Mouse (Mus musculus) liver, postnatal 0 days (tissue): ENCODE results near the gene Rhod. TPM values are rescaled to one million over a fixed set of nuclear protein-coding genes. Genes with fewer than 3 reads are reported as not detected.
A peak's percentile ranks its signal among the peaks of the same experiment; 100 is the strongest.

Source experiments
- ATAC-seq: fragments of 200-750 bp; cut with Nextera tagmentation; 2 replicates; pipeline ENCODE4 v1.8.0; 2017; ENCODE audit warnings: mild to moderate bottlenecking, moderate library complexity
- DNase-seq: peaks from one replicate; pipeline ENCODE4 v3.0.0-alpha.2; 2016
- H3K27ac ChIP-seq: fragments of 300-500 bp; sonication (generic); 2 replicates; pipeline ENCODE4 v1.5.1; 2014; ENCODE audit warnings: antibody characterized with exemption, moderate library complexity, mild to moderate bottlenecking, low read depth
- H3K27me3 ChIP-seq: fragments of 300-500 bp; sonication (generic); 2 replicates; pipeline ENCODE4 v1.6.1; 2014; ENCODE audit warnings: low read length, control low read depth, mixed read lengths; ENCODE audit not compliant: insufficient read depth
- H3K36me3 ChIP-seq: fragments of 300-500 bp; sonication (generic); replicated peaks from 2 replicates; pipeline ENCODE4 v1.6.1; 2014; ENCODE audit warnings: mild to moderate bottlenecking, control low read depth, low read length, moderate library complexity, mixed read lengths; ENCODE audit not compliant: insufficient read depth
- H3K4me1 ChIP-seq: fragments of 300-500 bp; sonication (generic); 2 replicates; pipeline ENCODE4 v1.6.1; 2014; ENCODE audit warnings: antibody characterized with exemption, mild to moderate bottlenecking, control low read depth; ENCODE audit not compliant: insufficient read depth
- H3K4me2 ChIP-seq: fragments of 300-500 bp; sonication (generic); 2 replicates; pipeline ENCODE4 v1.6.1; 2014; ENCODE audit warnings: low read depth, mild to moderate bottlenecking, low read length, moderate library complexity, mixed read lengths
- H3K4me3 ChIP-seq: fragments of 300-500 bp; sonication (generic); 2 replicates; pipeline ENCODE4 v1.5.1; 2014; ENCODE audit warnings: low read depth, low read length
- H3K9ac ChIP-seq: fragments of 300-500 bp; sonication (generic); replicated peaks from 2 replicates; pipeline ENCODE4 v1.6.1; 2014; ENCODE audit warnings: mild to moderate bottlenecking, moderate library complexity
- H3K9me3 ChIP-seq: fragments of 300-500 bp; sonication (generic); 2 replicates; pipeline ENCODE4 v1.6.1; 2016; ENCODE audit warnings: mild to moderate bottlenecking, control low read depth, low read length, mixed read lengths
- CTCF ChIP-seq: sonication (generic); IDR thresholded peaks from 2 replicates; pipeline ENCODE4 v1.5.1; 2016; ENCODE audit warnings: antibody characterized with exemption, low read depth
- EP300 ChIP-seq: IDR thresholded peaks from 2 replicates; pipeline ENCODE4 v1.6.1; 2016; ENCODE audit warnings: antibody characterized with exemption, low read depth, mild to moderate bottlenecking
- WGBS: fragments of 180-500 bp; shearing (Covaris S2); extraction: QIAGEN DNeasy Blood & Tissue Kit; methylation state at CpG from one replicate; pipeline ENCODE4 v1.1.7; 2014; ENCODE audit not compliant: insufficient replicate concordance; 5-methylcytosine and 5-hydroxymethylcytosine counted together
- polyA plus RNA-seq: library from polyadenylated mRNA; unstranded; fragments of >200 nt; fragmentation: Nextera tagmentation; extraction: Ambion mirVana; gene quantifications from 2 replicates; pipeline ENCODE4 v1.2.1, GENCODE M21; 2015

The Rhod gene
- polyA plus RNA-seq, 1 experiment from 2014 or later, result 14.8 TPM

DNA sequence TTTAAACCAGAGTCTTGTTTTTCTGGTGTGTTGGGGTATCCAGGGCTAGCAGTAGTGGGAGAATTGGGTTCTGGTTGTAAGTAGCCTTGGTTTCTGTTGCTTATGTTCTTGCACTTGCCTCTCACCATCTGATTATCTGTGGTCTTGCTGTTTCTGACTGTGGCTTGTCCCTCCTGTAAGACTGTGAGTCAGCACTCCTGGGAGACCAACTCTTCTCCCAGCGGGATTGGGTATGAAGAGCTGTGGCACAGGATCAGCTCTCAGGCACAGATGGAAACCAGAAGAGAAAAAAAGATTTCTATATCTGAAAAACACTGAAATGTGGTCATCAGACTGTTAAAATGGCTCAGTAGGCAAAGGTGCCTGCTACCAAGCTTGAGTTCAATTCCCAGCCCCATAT lies 24.6 kb downstream of the Rhod start:
- Histone ChIP-seq H3K4me2 (no peak overlapping the region), H3K4me3 (no peak overlapping the region), H3K4me1 (peaks cover 2% of the 10 kb centered on the region; the same call in 1 of the 2 replicates), H3K9me3 (no peaks in the 10 kb centered on the region), H3K36me3 (no peaks in the 10 kb centered on the region), H3K9ac (no peak overlapping the region), H3K27ac (no peak overlapping the region), H3K27me3 (no peaks in the 10 kb centered on the region)
- DNase-seq (no peak), ATAC-seq (no peak)
- TF ChIP-seq CTCF (no peak), EP300 (no peak)
- 79% methylated on average over 1 of the region's 1 CpGs for WGBS

DNA sequence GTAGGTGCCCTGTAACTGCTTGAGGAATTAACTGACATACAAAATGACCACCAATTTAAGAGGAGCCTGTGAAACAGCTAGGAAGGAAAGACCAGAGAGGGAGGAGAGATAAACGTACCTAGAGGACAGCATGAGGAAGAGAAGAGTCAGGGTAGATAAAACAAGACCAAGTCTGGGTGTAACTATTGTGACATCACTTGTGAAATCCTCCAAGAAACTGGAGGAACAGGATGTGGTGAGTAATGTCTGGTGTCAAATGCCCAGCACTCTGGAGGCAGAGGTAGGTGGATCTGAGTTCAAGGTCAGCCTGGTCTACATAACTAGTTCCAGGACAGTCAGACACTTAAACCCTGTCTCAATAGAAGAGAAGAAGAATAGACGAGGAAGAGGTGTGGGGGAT lies 30.2 kb downstream of the Rhod start:
- no peak overlapping the region for H3K9ac ChIP-seq
- H3K27ac ChIP-seq, result peak overlapping the region; percentile 29
- 26% methylated on average over 2 of the region's 2 CpGs for WGBS
- H3K9me3 ChIP-seq, result no peaks in the 10 kb centered on the region
- ATAC-seq (no peak), DNase-seq (no peak)
- no peak overlapping the region for H3K4me3 ChIP-seq
- H3K4me2 ChIP-seq, result no peak overlapping the region
- H3K36me3 ChIP-seq, result no peaks in the 10 kb centered on the region
- no peaks in the 10 kb centered on the region for H3K27me3 ChIP-seq
- no peaks in the 10 kb centered on the region for H3K4me1 ChIP-seq
- TF ChIP-seq CTCF (no peak), EP300 (no peak)

DNA sequence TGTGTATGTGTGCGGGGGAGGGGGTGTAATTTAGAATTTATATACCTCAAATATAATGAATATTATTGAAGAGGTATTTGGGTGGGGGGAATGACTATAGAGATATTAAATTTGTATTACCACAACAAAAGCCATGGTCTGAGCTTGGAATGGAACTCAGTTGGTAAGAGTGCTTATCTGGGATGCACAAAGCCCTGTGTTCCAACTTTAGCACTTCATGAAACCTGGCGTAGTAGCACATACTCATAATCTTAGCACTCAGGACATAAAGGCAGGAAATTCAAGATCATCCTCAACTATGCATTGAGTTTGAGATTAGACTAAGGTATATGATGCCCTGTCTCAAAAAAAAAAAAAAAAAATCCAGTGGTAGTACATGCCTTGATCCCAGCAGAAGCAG lies 34.4 kb downstream of the Rhod start:
- Histone ChIP-seq H3K36me3 (no peaks in the 10 kb centered on the region), H3K4me2 (no peak overlapping the region), H3K27ac (no peak overlapping the region), H3K4me1 (no peaks in the 10 kb centered on the region), H3K27me3 (no peaks in the 10 kb centered on the region), H3K9me3 (no peaks in the 10 kb centered on the region), H3K9ac (no peak overlapping the region), H3K4me3 (no peak overlapping the region)
- WGBS, result 75% methylated on average over 2 of the region's 2 CpGs
- ATAC-seq (no peak), DNase-seq (no peak)
- TF ChIP-seq CTCF (no peak), EP300 (no peak)

DNA sequence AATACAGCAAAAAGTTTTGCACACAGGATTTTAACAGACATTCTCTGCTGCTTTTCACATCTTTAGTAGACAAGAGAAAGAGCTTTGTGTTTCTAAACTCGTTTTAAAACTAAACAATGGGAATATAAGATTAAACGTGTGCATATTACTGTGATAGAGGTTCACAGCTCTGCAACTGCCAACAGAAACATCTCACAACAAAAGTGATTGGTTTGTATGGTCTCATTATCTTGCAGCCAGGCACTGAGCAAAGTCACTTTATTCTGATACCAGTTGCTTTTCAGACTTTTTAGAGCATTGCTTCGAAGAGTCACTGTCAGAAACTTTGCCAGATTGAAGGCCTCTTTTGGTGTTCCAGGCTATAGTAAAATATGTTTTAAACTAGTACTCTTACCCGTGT lies 40.3 kb downstream of the Rhod start:
- no peak overlapping the region for H3K9ac ChIP-seq
- no peak for TF ChIP-seq CTCF
- no peak for TF ChIP-seq EP300
- peaks cover 15% of the 10 kb centered on the region for H3K4me1 ChIP-seq
- H3K27ac ChIP-seq, result no peak overlapping the region
- no peaks in the 10 kb centered on the region for H3K9me3 ChIP-seq
- ATAC-seq (no peak), DNase-seq (no peak)
- no peak overlapping the region for H3K4me3 ChIP-seq
- 62% methylated on average over 4 of the region's 4 CpGs for WGBS
- no peaks in the 10 kb centered on the region for H3K36me3 ChIP-seq
- no peaks in the 10 kb centered on the region for H3K27me3 ChIP-seq
- H3K4me2 ChIP-seq, result no peak overlapping the region; the same call in 1 of the 2 replicates

DNA sequence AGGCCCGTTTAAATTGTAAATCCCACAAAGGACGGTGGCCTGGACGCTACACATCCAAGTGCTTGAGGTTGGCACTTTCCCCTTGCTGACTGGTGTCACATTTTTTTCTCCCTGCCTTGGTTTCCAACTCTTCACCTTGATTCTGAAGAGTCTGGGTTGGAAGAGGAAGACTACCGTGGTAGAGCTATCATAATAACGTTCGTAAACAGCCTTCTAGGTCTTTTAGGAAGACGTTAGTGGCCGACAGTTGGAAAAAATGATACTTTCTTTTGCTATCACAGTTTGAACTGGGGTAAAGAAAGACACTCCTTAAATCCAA lies 40.6 kb downstream of the Rhod start:
- Histone ChIP-seq H3K9ac (peak overlapping the region; percentile 78), H3K27ac (peak overlapping the region; percentile 96; the same call in 1 of the 2 replicates), H3K27me3 (no peaks in the 10 kb centered on the region), H3K9me3 (no peaks in the 10 kb centered on the region), H3K4me3 (peak overlapping the region; percentile 100), H3K36me3 (0 out of 2 replicates have a peak, but pooled peaks cover 2% of the 10 kb centered on the region), H3K4me2 (peak overlapping the region; percentile 100), H3K4me1 (peaks cover 16% of the 10 kb centered on the region)
- 36% methylated on average over 8 of the region's 8 CpGs for WGBS
- ATAC-seq (no peak), DNase-seq (no peak)
- no peak for TF ChIP-seq CTCF
- no peak for TF ChIP-seq EP300

DNA sequence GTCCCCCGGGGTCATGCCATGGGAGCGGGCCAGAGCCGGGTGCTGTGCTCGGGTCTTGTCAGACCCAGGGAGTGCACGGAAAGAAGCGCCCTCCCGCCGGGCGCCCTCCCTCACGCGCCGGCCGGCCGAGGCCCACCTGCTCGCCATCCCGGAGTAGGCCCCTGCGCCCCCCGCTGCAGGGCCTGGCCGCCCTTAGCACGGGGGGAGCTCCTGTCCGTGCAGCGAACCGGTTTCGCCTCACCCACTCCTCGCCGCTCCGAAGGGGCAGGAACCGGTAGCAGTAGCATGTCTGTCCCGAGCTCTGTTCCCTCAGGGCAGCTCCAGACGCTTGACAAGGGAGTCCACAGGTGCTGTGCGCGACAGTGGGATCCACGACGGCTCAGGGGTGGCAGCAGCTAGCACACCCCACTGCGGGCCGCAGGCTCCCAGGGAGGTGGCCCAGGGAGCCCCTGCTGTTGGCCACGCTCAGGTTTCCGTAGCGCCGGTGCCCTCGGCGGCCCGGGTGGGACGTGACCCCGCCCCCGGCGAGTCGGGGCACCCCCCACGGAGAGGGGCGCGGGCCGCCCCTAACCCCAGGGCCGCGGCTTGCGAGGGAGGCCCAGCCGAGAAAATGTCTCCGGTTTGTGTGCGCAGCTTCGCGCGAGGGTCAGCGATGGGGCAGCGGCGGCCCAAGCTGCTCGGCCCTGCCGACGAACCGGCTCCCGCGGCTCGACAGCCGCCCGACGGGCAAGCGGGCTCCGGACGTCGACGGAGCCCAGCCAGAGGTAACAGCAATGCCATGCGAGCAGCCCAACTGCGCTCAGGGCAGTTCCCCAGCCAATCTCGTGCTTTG lies 41.2 kb downstream of the Rhod start, which contains the start of gene Kdm2a:
Kdm2a (minus strand) TSS at position 488 of the 832 bp plus-strand sequence.
- ATAC-seq (peak; percentile 24), DNase-seq (peak; percentile 67)
- WGBS, result 2% methylated on average over 53 of the region's 82 CpGs
- TF ChIP-seq CTCF (no peak), EP300 (no peak)
- peak within 1 kb of the TSS; percentile 100 for H3K4me2 ChIP-seq
- H3K36me3 ChIP-seq, result peaks cover 4% of the 10 kb centered on the region; the same call in 1 of the 2 replicates
- H3K4me1 ChIP-seq, result peaks cover 19% of the 10 kb centered on the region
- H3K9ac ChIP-seq, result peak within 1 kb of the TSS; percentile 78
- no peaks in the 10 kb centered on the region for H3K27me3 ChIP-seq
- H3K27ac ChIP-seq, result peak within 1 kb of the TSS; percentile 96
- peak within 1 kb of the TSS; percentile 100 for H3K4me3 ChIP-seq
- H3K9me3 ChIP-seq, result no peaks in the 10 kb centered on the region
